In genomic region chr6:141241809-141242208, GRCm38 (mm10) we compare ENCODE assay signal across 23 mouse cellular contexts. TPM values are rescaled to one million over a fixed set of nuclear protein-coding genes. Genes with fewer than 3 reads are reported as not detected.
DNase-seq lines count a peak whose midpoint lies in the region; ATAC-seq and TF ChIP-seq lines count a peak whose summit lies in the region.
"Had no signal": no experiment of that assay in that cellular context is flagged by ENCODE, and none has a peak within 500 bp of the region (broad histone marks: within the 10 kb centered on the region; RNA-seq: fewer than 3 reads in every experiment).

No protein-coding gene starts in this region.

- no peak for TF ChIP-seq CTCF in intestine, postnatal 0 days (IDR thresholded peaks at IDR 0.05; ENCODE audit: low read depth)
- no peak for TF ChIP-seq CTCF in liver, postnatal 0 days (IDR thresholded peaks at IDR 0.05; ENCODE audit: low read depth)

- no peaks in the 10 kb centered on the region for H3K27me3 ChIP-seq in intestine, embryonic 15.5 days (replicated peaks)
- H3K27me3 ChIP-seq in intestine, postnatal 0 days (replicated peaks; ENCODE audit: control insufficient read depth, insufficient read depth, low read length) = no peaks in the 10 kb centered on the region
- no peaks in the 10 kb centered on the region for H3K27me3 ChIP-seq in liver, postnatal 0 days (ENCODE audit: insufficient read depth, low read length)
- no peaks in the 10 kb centered on the region for H3K27me3 ChIP-seq in liver, embryonic 12.5 days (replicated peaks)
- H3K27me3 ChIP-seq in intestine, embryonic 16.5 days (replicated peaks; ENCODE audit: control insufficient read depth, insufficient read depth, low read length) = no peaks in the 10 kb centered on the region
- H3K27me3 ChIP-seq: embryonic facial prominence, embryonic 13.5 days; embryonic facial prominence, embryonic 15.5 days; forebrain, embryonic 12.5 days had no signal

- no peak overlapping the region for H3K9ac ChIP-seq in intestine, embryonic 15.5 days
- no peak overlapping the region for H3K9ac ChIP-seq in intestine, postnatal 0 days (ENCODE audit: low read depth, low read length)
- H3K9ac ChIP-seq in liver, postnatal 0 days (replicated peaks) = no peak overlapping the region
- no peak overlapping the region for H3K9ac ChIP-seq in liver, embryonic 12.5 days
- H3K9ac ChIP-seq in intestine, embryonic 16.5 days (ENCODE audit: low read depth, low read length) = no peak overlapping the region
- H3K9ac ChIP-seq: embryonic facial prominence, embryonic 13.5 days; embryonic facial prominence, embryonic 15.5 days; forebrain, embryonic 12.5 days had no signal

- H3K36me3 ChIP-seq in intestine, embryonic 15.5 days = no peaks in the 10 kb centered on the region
- no peaks in the 10 kb centered on the region for H3K36me3 ChIP-seq in intestine, postnatal 0 days (ENCODE audit: control insufficient read depth, insufficient read depth)
- no peaks in the 10 kb centered on the region for H3K36me3 ChIP-seq in liver, postnatal 0 days (replicated peaks; ENCODE audit: insufficient read depth, low read length)
- no peaks in the 10 kb centered on the region for H3K36me3 ChIP-seq in liver, embryonic 12.5 days
- H3K36me3 ChIP-seq in intestine, embryonic 16.5 days (ENCODE audit: control insufficient read depth, insufficient read depth, low read length) = no peaks in the 10 kb centered on the region
- H3K36me3 ChIP-seq: embryonic facial prominence, embryonic 13.5 days; embryonic facial prominence, embryonic 15.5 days; forebrain, embryonic 10.5 days; forebrain, embryonic 12.5 days had no signal

- no peak overlapping the region for H3K27ac ChIP-seq in intestine, embryonic 15.5 days
- no peak overlapping the region for H3K27ac ChIP-seq in intestine, postnatal 0 days (ENCODE audit: low read depth, low read length)
- no peak overlapping the region for H3K27ac ChIP-seq in liver, postnatal 0 days (ENCODE audit: low read depth)
- no peak overlapping the region for H3K27ac ChIP-seq in liver, embryonic 12.5 days
- H3K27ac ChIP-seq in intestine, embryonic 16.5 days (ENCODE audit: low read length) = no peak overlapping the region
- H3K27ac ChIP-seq: embryonic facial prominence, embryonic 13.5 days; embryonic facial prominence, embryonic 15.5 days; forebrain, embryonic 10.5 days; forebrain, embryonic 12.5 days had no signal

- no peak for DNase-seq in liver, postnatal 0 days
- no peak for DNase-seq in urinary bladder, postnatal 25 days (ENCODE audit: low spot score)
- DNase-seq: adrenal gland, adult 2 months; adrenal gland, postnatal 10 days; adrenal gland, postnatal 25 days; cerebellum, adult 11 months; cerebellum, adult 18-20 months; cerebellum, adult 8-10 months; cerebellum, adult 9-11 months; cerebellum, postnatal 14 days; cerebellum, postnatal 36 days; embryo, embryonic 11 days had no signal

- H3K4me2 ChIP-seq in intestine, embryonic 15.5 days (replicated peaks) = no peak overlapping the region
- no peak overlapping the region for H3K4me2 ChIP-seq in intestine, postnatal 0 days (replicated peaks; ENCODE audit: low read depth)
- no peak overlapping the region for H3K4me2 ChIP-seq in liver, postnatal 0 days (ENCODE audit: low read depth, low read length)
- no peak overlapping the region for H3K4me2 ChIP-seq in liver, embryonic 12.5 days
- H3K4me2 ChIP-seq in intestine, embryonic 16.5 days (ENCODE audit: low read depth, low read length) = no peak overlapping the region
- H3K4me2 ChIP-seq: embryonic facial prominence, embryonic 13.5 days; embryonic facial prominence, embryonic 15.5 days; forebrain, embryonic 12.5 days had no signal

- no peak overlapping the region for H3K4me3 ChIP-seq in intestine, embryonic 15.5 days (replicated peaks)
- no peak overlapping the region for H3K4me3 ChIP-seq in intestine, postnatal 0 days (ENCODE audit: low read depth, low read length)
- H3K4me3 ChIP-seq in liver, postnatal 0 days (ENCODE audit: low read depth, low read length) = no peak overlapping the region
- H3K4me3 ChIP-seq in liver, embryonic 12.5 days = no peak overlapping the region
- H3K4me3 ChIP-seq in intestine, embryonic 16.5 days (ENCODE audit: low read length) = no peak overlapping the region
- H3K4me3 ChIP-seq: embryonic facial prominence, embryonic 13.5 days; embryonic facial prominence, embryonic 15.5 days; erythroblast, embryonic 14.5 days; forebrain, embryonic 10.5 days; forebrain, embryonic 12.5 days had no signal

- peak; percentile 31; the same call in 1 of the 2 replicates for ATAC-seq in intestine, embryonic 15.5 days
- ATAC-seq in intestine, postnatal 0 days = no peak
- ATAC-seq in liver, postnatal 0 days = peak; percentile 67
- no peak for ATAC-seq in liver, embryonic 12.5 days
- ATAC-seq in intestine, embryonic 16.5 days = 0 out of 2 replicates have a peak, but pooled peaks have one; percentile 45
- ATAC-seq: forebrain, embryonic 14.5 days had no signal

- WGBS in intestine, embryonic 15.5 days = 91% methylated on average over 1 of the region's 1 CpGs
- WGBS in intestine, postnatal 0 days = 71% methylated on average over 1 of the region's 1 CpGs
- 85% methylated on average over 1 of the region's 1 CpGs for whole genome bisulfite sequencing in liver, postnatal 0 days (ENCODE audit: insufficient replicate concordance)
- WGBS in liver, embryonic 12.5 days (ENCODE audit: insufficient replicate concordance) = 67% methylated on average over 1 of the region's 1 CpGs
- WGBS in intestine, embryonic 16.5 days = 79% methylated on average over 1 of the region's 1 CpGs

- no peaks in the 10 kb centered on the region for H3K9me3 ChIP-seq in intestine, embryonic 15.5 days
- no peaks in the 10 kb centered on the region for H3K9me3 ChIP-seq in intestine, postnatal 0 days (ENCODE audit: control insufficient read depth)
- no peaks in the 10 kb centered on the region for H3K9me3 ChIP-seq in liver, postnatal 0 days (ENCODE audit: low read length)
- H3K9me3 ChIP-seq in liver, embryonic 12.5 days (replicated peaks) = no peaks in the 10 kb centered on the region
- no peaks in the 10 kb centered on the region for H3K9me3 ChIP-seq in intestine, embryonic 16.5 days (ENCODE audit: control insufficient read depth, low read length)
- H3K9me3 ChIP-seq: embryonic facial prominence, embryonic 13.5 days; embryonic facial prominence, embryonic 15.5 days; forebrain, embryonic 10.5 days; forebrain, embryonic 12.5 days had no signal

- no peaks in the 10 kb centered on the region for H3K4me1 ChIP-seq in intestine, embryonic 15.5 days (replicated peaks)
- H3K4me1 ChIP-seq in intestine, postnatal 0 days (replicated peaks; ENCODE audit: control insufficient read depth, insufficient read depth, low read length) = no peaks in the 10 kb centered on the region
- no peaks in the 10 kb centered on the region for H3K4me1 ChIP-seq in liver, postnatal 0 days (ENCODE audit: insufficient read depth)
- no peaks in the 10 kb centered on the region for H3K4me1 ChIP-seq in liver, embryonic 12.5 days
- H3K4me1 ChIP-seq in intestine, embryonic 16.5 days (ENCODE audit: control insufficient read depth, insufficient read depth, low read length) = no peaks in the 10 kb centered on the region
- H3K4me1 ChIP-seq: embryonic facial prominence, embryonic 13.5 days; embryonic facial prominence, embryonic 15.5 days; forebrain, embryonic 10.5 days; forebrain, embryonic 12.5 days had no signal

- no peak for TF ChIP-seq EP300 in liver, postnatal 0 days (IDR thresholded peaks at IDR 0.05; ENCODE audit: low read depth)

RNA-seq across cellular contexts. Expression of gene Pde3a, which starts 7.3 kb away (rescaled TPM):
- 19.5 and 20.8 TPM in 2 replicates for polyA plus RNA-seq in intestine, embryonic 15.5 days (2015; fragmentation: Nextera tagmentation; extraction: Ambion mirVana)
- 17.6 and 18.6 TPM in 2 replicates for polyA plus RNA-seq in intestine, postnatal 0 days (2015; fragmentation: Nextera tagmentation; extraction: Ambion mirVana)
- polyA plus RNA-seq in liver, postnatal 0 days (2015; fragmentation: Nextera tagmentation; extraction: Ambion mirVana) = 1.3 TPM in 2 replicates
- 2.8 and 2.9 TPM in 2 replicates for polyA plus RNA-seq in liver, embryonic 12.5 days (2016; fragmentation: Nextera tagmentation; extraction: Ambion mirVana)
- 14.7 and 17.9 TPM in 2 replicates for polyA plus RNA-seq in intestine, embryonic 16.5 days (2015; fragmentation: Nextera tagmentation; extraction: Ambion mirVana)
- polyA plus RNA-seq: C2C12; erythroblast, embryonic 14.5 days had no signal

Comparison
In these comparisons a context has a peak if more than half of its experiments do, and no peak if none do; other contexts are left out.
1. ATAC-seq: peak in intestine, embryonic 15.5 days (single experiment), liver, postnatal 0 days (single experiment) and intestine, embryonic 16.5 days (single experiment); none in intestine, postnatal 0 days (single experiment) and liver, embryonic 12.5 days (single experiment).